Mouse (Mus musculus): ENCODE data around the gene Cyb5d1. TPM values are rescaled to one million over a fixed set of nuclear protein-coding genes. Genes with fewer than 3 reads are reported as not detected.

Gene Cyb5d1
- polyA plus RNA-seq, 1 experiment = 26.6 TPM

- DNase-seq = peak; percentile 79
- H3K27ac ChIP-seq (ENCODE audit: insufficient read depth, low read depth, low read length) = no peak overlapping the region
- 68% methylated on average over 16 of the region's 16 CpGs for WGBS
- H3K27me3 ChIP-seq (replicated peaks; ENCODE audit: control insufficient read depth, insufficient read depth, low read length) = no peaks in the 10 kb centered on the region
- H3K4me3 ChIP-seq (ENCODE audit: insufficient read depth, low read depth, low read length) = no peak overlapping the region
- H3K4me1 ChIP-seq (ENCODE audit: control insufficient read depth, insufficient read depth, low read length) = peaks cover 15% of the 10 kb centered on the region; the same call in 1 of the 2 replicates
- peaks cover 5% of the 10 kb centered on the region; the same call in 1 of the 2 replicates for H3K36me3 ChIP-seq (ENCODE audit: control insufficient read depth, insufficient read depth, low read length)
- TF ChIP-seq POLR2A (IDR thresholded peaks at IDR 0.05; ENCODE audit: low read depth, low read length) (no peak), CTCF (conservative IDR thresholded peaks at IDR 0.05; ENCODE audit: insufficient read depth, insufficient read length, low read depth, low read length) (no peak)
These were observed 11.7 kb upstream of the Cyb5d1 start for GRCm38 (mm10) chr11:69406867-69407723.

DNA sequence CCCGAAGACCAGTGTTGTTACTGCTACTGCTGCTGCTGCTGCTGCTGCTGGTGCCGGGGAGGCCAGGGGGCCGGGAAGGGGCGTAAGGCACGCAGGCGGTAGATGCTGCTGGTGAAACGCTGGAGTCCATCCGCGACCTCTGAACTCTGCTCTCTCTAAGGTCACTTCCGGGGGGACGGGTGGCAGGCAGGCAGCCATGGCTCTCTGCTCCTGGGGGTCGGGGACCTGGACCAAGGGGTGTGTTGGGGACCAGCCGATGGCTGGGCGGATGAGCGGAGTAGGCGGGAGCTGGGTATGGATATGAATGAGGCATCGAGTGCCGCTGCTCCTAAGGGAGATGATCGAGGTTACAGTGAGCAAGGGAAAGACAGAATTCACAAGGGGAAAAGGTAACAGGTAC is 10.9 kb upstream of the Cyb5d1 start:
- H3K36me3 ChIP-seq (ENCODE audit: control insufficient read depth, insufficient read depth, low read length) = peaks cover 5% of the 10 kb centered on the region; the same call in 1 of the 2 replicates
- 77% methylated on average over 19 of the region's 19 CpGs for WGBS
- no peak for TF ChIP-seq POLR2A (IDR thresholded peaks at IDR 0.05; ENCODE audit: low read depth, low read length)
- no peak for TF ChIP-seq CTCF (conservative IDR thresholded peaks at IDR 0.05; ENCODE audit: insufficient read depth, insufficient read length, low read depth, low read length)
- no peaks in the 10 kb centered on the region for H3K27me3 ChIP-seq (replicated peaks; ENCODE audit: control insufficient read depth, insufficient read depth, low read length)
- H3K4me3 ChIP-seq (ENCODE audit: insufficient read depth, low read depth, low read length) = no peak overlapping the region
- no peak for DNase-seq
- H3K27ac ChIP-seq (ENCODE audit: insufficient read depth, low read depth, low read length) = no peak overlapping the region
- H3K4me1 ChIP-seq (ENCODE audit: control insufficient read depth, insufficient read depth, low read length) = peaks cover 11% of the 10 kb centered on the region; the same call in 1 of the 2 replicates

- TF ChIP-seq CTCF (conservative IDR thresholded peaks at IDR 0.05; ENCODE audit: insufficient read depth, insufficient read length, low read depth, low read length) = no peak
- TF ChIP-seq POLR2A (IDR thresholded peaks at IDR 0.05; ENCODE audit: low read depth, low read length) = no peak
- peaks cover 11% of the 10 kb centered on the region; the same call in 1 of the 2 replicates for H3K4me1 ChIP-seq (ENCODE audit: control insufficient read depth, insufficient read depth, low read length)
- H3K27me3 ChIP-seq (replicated peaks; ENCODE audit: control insufficient read depth, insufficient read depth, low read length) = no peaks in the 10 kb centered on the region
- no peak overlapping the region for H3K4me3 ChIP-seq (ENCODE audit: insufficient read depth, low read depth, low read length)
- DNase-seq = no peak
- H3K27ac ChIP-seq (ENCODE audit: insufficient read depth, low read depth, low read length) = no peak overlapping the region
- H3K36me3 ChIP-seq (ENCODE audit: control insufficient read depth, insufficient read depth, low read length) = peaks cover 5% of the 10 kb centered on the region; the same call in 1 of the 2 replicates
- WGBS = 91% methylated on average over 24 of the region's 24 CpGs
These were observed 10.2 kb upstream of the Cyb5d1 start for GRCm38 (mm10) chr11:69405397-69406200.

DNA sequence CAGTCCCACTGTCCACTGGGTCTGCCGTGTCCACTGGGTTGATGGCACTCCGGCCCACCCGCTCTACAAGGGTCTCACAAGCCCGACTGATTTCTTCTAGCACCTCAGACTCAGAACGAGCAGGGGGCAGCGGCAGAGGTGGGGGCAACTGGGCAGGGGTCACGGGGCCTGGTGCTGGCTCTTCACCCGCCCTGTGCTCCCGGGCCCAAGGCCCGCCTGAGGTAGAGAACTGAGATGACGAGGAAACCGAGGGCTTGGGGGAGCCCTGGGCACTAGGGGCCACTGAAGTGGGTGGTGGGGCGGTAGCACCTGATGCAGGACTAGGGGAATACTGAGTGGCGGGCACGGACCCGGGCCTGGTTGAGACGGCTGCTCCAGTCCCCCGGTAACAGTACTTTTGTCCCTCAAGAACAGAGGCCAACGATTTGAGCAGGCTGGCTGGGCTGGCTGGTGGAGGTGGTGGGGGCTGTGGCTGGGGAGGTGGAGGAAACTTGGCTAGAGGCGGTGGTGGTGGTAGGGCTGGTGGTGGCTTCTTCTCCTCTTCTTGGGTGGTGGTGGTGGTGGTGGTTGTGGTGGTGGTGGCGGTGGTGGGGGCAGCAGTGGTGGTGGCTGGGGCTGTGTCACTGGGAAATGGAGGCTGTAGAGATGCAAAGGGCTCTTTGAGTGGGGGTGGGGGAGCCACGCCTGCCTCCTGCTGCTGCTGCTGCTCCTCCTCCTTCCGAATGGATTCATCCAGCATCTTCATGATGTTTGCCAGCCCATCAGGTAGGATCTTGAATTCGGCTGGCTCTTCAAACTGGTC is 9.4 kb upstream of the Cyb5d1 start:
- 91% methylated on average over 24 of the region's 24 CpGs for WGBS
- peaks cover 5% of the 10 kb centered on the region; the same call in 1 of the 2 replicates for H3K36me3 ChIP-seq (ENCODE audit: control insufficient read depth, insufficient read depth, low read length)
- TF ChIP-seq POLR2A (IDR thresholded peaks at IDR 0.05; ENCODE audit: low read depth, low read length) (no peak), CTCF (conservative IDR thresholded peaks at IDR 0.05; ENCODE audit: insufficient read depth, insufficient read length, low read depth, low read length) (no peak)
- H3K4me3 ChIP-seq (ENCODE audit: insufficient read depth, low read depth, low read length) = no peak overlapping the region
- peaks cover 11% of the 10 kb centered on the region; the same call in 1 of the 2 replicates for H3K4me1 ChIP-seq (ENCODE audit: control insufficient read depth, insufficient read depth, low read length)
- no peak for DNase-seq
- no peak overlapping the region for H3K27ac ChIP-seq (ENCODE audit: insufficient read depth, low read depth, low read length)
- no peaks in the 10 kb centered on the region for H3K27me3 ChIP-seq (replicated peaks; ENCODE audit: control insufficient read depth, insufficient read depth, low read length)

DNA sequence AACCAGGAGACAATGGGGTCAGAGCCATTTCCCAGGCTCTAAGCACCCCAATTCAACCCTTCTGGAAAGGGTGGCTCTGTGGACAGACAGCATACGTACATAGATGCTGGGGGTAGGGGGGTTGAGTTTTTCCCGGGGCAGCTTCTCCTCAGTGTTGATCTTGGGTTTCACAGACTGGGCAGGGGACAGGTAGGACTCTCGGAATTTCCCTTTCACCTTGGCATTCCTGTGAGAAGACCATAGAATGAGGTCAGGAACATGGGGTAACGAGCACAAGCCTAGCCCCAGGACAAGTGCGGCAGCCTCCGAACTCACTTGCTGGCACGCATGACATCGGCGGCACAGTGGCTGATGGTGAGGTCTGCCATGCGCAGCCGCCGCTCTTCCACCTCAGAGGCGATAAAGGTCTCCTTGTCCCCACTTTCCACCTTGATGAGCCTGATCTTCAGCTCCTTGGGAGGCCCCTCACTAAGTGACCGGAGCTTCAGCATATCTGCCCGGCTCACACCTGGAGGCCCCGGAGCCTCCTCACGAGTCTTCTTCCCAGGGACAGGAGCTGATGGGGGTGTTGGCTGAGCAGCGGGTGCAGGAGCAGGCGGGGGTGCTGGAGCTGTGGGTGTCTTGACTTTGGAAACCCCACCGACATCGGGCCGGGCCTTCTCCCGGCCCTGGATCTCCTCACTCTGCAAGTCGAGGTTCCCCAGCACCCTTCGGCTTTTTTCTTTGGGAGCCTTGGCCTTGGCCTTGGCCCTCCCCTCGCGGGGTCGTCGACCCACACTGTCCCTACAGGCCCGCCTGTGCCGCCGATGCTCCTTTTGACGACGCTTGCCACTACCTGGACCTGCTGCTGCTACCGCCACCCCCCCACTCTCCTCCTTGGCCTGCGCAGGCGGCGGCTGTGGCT is 8.5 kb upstream of the Cyb5d1 start:
- TF ChIP-seq POLR2A (IDR thresholded peaks at IDR 0.05; ENCODE audit: low read depth, low read length) (no peak), CTCF (conservative IDR thresholded peaks at IDR 0.05; ENCODE audit: insufficient read depth, insufficient read length, low read depth, low read length) (no peak)
- Histone ChIP-seq H3K27ac (ENCODE audit: insufficient read depth, low read depth, low read length) (no peak overlapping the region), H3K36me3 (ENCODE audit: control insufficient read depth, insufficient read depth, low read length) (peaks cover 5% of the 10 kb centered on the region; the same call in 1 of the 2 replicates), H3K4me3 (ENCODE audit: insufficient read depth, low read depth, low read length) (no peak overlapping the region), H3K4me1 (ENCODE audit: control insufficient read depth, insufficient read depth, low read length) (peaks cover 11% of the 10 kb centered on the region; the same call in 1 of the 2 replicates), H3K27me3 (replicated peaks; ENCODE audit: control insufficient read depth, insufficient read depth, low read length) (no peaks in the 10 kb centered on the region)
- DNase-seq = no peak
- 84% methylated on average over 36 of the region's 38 CpGs for WGBS

DNA sequence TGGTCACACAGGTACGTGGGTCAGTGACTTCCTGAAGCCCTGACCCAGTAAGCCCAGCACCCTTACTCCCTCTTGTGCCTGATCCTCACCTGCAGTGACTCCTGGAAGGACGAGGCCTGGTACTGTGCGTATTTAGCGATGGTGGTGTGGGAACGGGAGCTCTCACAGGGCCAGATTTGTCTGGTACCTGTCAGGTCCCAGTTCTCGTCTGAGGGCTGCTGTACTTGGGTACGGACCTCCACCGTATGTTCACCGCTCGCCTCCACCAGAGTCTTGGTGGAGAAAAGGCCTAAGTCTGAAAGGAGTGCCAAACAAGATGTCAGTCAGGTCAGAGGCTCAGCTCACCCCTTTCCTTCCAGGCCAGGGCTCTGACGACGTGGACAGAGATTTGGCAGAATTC is 6.6 kb upstream of the Cyb5d1 start:
- WGBS = 80% methylated on average over 12 of the region's 12 CpGs
- DNase-seq = no peak
- H3K36me3 ChIP-seq (ENCODE audit: control insufficient read depth, insufficient read depth, low read length) = peaks cover 5% of the 10 kb centered on the region; the same call in 1 of the 2 replicates

More for the DNA sequence above, 6.6 kb upstream of the Cyb5d1 start:
- no peak for TF ChIP-seq CTCF (conservative IDR thresholded peaks at IDR 0.05; ENCODE audit: insufficient read depth, insufficient read length, low read depth, low read length)
- no peak for TF ChIP-seq POLR2A (IDR thresholded peaks at IDR 0.05; ENCODE audit: low read depth, low read length)
- no peak overlapping the region for H3K4me3 ChIP-seq (ENCODE audit: insufficient read depth, low read depth, low read length)
- H3K27ac ChIP-seq (ENCODE audit: insufficient read depth, low read depth, low read length) = no peak overlapping the region
- H3K4me1 ChIP-seq (ENCODE audit: control insufficient read depth, insufficient read depth, low read length) = no peaks in the 10 kb centered on the region; the same call in 1 of the 2 replicates
- H3K27me3 ChIP-seq (replicated peaks; ENCODE audit: control insufficient read depth, insufficient read depth, low read length) = no peaks in the 10 kb centered on the region
